Mouse (Mus musculus): ENCODE measurements at regions not wholly inside any gene's neighbourhood (a gene's known extent, or its start where the extent isn't known, plus 50 kb on each side); places are given as distances from the start of the nearest gene placed in this dataset.
A peak's percentile ranks its signal among the peaks of the same experiment; 100 is the strongest.

DNA sequence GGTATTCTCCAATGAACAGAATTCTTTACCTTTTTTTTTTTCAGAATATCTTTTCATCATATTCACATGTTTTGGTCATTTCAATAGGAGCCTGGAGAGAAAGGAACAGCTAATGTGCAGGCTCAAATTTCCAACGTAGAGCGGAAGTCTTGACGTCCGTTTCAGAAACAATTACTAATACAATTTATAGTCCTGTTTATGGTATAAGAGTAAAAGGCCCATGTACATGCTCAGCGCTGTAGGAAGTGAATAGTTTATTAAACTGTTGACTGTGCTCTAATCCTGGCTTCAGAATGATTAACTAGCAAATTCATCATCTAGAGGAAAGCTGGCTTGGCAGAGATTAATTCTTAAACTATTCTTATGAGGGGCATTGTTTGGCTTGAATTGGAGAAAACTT lies 142.1 kb downstream of the Pik3r1 start:
- DNase-seq (ENCODE audit: low spot score in 2 of 2), result no peak

DNA sequence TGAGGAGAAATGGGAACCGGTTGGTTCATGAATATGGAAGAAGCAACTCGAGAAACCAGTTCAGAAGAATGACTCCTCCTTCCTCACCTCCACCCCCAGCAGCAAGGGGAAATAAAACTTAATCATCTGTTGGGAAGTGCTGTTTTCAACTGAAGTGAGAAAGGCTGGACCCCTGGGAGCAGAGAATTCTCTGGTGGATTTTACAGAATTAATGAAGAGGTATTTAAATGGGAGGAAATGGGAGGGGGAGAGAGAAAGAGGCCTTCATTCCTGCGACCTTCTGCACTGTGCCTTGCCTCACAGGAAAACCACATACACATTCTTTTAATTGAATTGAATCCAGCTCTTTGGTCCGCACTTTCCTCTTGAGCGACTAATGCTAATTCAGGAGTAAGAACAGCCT lies 143.8 kb downstream of the Pik3r1 start:
- DNase-seq (ENCODE audit: low spot score in 2 of 2), result no peak

DNA sequence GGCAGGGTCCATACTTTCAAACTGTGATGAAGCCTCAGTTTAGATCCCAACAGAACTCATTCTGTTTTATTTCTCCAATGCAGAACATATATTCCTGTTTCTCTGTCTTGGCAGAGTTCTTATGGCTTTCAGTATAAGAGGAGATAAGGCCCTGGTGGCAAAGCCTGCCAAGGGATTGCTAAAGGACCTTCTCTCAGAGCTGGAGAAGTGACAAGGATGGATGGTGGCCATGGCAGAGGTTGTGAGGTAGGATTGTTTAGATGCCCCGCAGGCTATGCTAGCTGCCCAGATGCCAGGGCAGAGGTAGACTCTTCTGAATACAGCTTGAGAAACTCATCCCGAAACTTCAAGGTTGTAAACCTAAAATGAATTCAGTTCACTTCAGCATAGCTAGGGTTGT lies 145.4 kb downstream of the Pik3r1 start:
- DNase-seq (ENCODE audit: low spot score in 2 of 2), result no peak

DNA sequence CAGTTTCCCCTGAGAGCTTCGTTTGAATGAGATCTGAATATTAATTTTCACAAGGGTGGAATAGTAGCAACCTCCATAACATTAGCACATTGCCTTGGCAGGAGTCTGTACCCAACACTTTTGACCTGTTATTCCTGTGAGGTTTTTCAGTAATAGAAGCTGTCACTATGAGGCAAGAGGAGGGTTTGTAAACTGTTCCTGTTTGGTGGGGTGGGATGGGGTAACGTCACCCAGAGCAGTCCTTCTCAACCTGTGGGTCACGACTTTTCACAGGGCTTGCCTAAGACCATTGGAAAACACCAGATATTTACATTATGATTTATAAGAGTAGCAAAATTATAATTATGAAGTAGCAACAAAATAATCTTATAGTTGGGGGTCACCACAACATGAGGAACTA lies 147.4 kb downstream of the Pik3r1 start:
- DNase-seq (ENCODE audit: low spot score in 2 of 2), result no peak

DNA sequence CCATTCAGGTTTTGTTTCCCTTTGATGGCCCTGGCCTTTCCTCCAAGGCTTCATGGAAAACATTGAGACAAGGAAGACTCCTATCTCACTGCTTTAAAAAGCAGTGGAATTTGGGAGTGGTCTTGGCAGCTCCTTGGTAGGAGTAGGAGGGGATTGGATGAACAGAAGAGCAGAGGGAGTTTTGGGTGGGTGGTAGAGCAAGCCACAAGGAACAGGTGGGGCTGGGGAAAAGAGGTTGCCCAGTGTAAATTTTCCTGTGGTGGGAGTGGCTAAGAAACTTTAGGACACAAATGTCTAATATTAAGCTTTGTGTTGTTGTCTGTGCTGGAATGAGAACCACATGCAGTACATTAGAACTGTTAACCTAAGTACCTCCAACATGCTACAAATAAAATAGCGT lies 148.9 kb downstream of the Pik3r1 start:
- DNase-seq (ENCODE audit: low spot score in 2 of 2), result no peak

DNA sequence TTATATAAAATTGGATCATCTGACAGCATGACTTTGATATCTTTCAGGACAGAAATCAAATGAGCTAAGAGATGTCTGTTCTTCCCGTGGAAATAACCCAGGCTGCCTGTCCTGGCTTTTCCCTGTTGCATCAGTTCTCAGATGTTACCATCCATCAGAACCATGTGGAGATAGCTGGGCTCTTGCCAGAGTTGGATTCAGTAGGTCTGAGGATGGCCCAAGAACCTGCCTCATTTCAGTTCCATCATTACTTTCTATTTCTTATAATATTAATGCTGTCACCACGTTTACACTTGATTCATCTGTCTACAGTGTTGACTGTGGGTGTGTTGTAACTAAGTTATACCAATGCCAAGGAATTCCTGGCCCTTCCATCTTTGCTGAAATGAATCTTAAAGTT lies 155.2 kb downstream of the Pik3r1 start:
- peak in 1 of 2 experiments; percentile 5 for DNase-seq (ENCODE audit: low spot score in 2 of 2)

- no peak for DNase-seq (ENCODE audit: low spot score in 2 of 2)
Observed at GRCm38 (mm10) chr13:101611725-101612124, 156.3 kb downstream of the Pik3r1 start.

DNA sequence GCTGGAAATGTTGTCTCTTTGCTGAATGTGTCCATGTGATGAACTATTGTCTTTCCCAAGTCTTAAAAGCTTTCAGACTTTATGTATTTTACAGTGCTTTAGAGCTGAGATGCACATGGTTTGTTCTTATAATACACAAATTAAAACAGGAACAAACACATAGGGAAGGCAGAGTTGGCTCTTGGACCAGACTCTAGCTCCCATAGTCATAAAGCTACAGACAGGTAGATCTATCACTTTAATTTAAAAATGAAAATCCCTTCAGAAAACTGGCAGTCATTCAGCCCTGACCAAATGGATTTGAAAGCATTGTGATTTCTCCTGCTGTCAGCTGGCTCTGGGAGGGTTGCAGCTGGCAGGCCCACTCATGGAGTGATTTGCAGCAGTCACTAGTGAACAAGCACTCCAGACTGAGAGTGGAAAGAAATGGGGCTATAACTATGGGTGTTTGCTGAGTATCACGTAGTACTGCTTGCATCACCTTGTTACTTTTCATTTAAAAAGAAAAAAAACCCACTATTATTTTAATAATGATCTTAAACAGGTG lies 161.8 kb downstream of the Pik3r1 start:
- no peak for DNase-seq (ENCODE audit: low spot score in 2 of 2)

DNA sequence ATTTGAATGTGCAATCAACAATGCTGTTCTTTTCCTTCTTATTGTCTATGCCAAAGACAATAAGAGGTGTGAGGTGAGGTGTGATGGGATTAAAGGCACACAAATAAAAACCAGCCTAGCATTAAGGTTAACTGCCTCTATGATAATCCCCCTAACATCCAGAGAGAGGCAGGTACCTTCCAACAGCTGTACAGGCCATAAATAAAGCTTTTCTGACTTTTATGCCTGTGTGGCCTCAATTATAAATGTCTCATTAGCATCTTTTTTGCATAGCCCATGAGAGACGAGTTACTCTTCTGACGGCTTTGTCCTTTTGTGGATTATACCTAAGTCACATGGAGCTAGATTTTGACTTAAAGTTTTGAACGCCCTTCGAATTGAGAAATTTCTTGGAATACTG lies 162.3 kb downstream of the Pik3r1 start:
- DNase-seq (ENCODE audit: low spot score in 2 of 2), result no peak

GRCm38 (mm10) chr13:101605051-101605450 lies 163.0 kb downstream of the Pik3r1 start:
- DNase-seq (ENCODE audit: low spot score in 2 of 2), result no peak

GRCm38 (mm10) chr13:101598126-101598485 lies 169.9 kb downstream of the Pik3r1 start:
- DNase-seq (ENCODE audit: low spot score in 2 of 2), result no peak

- DNase-seq (ENCODE audit: low spot score in 2 of 2), result no peak
Observed at GRCm38 (mm10) chr13:101597243-101598125, 170.5 kb downstream of the Pik3r1 start.

GRCm38 (mm10) chr13:101594511-101595175 lies 173.4 kb downstream of the Pik3r1 start:
- DNase-seq (ENCODE audit: low spot score in 2 of 2), result no peak

GRCm38 (mm10) chr13:101592355-101592754 lies 175.7 kb downstream of the Pik3r1 start:
- DNase-seq (ENCODE audit: low spot score in 2 of 2), result no peak

DNA sequence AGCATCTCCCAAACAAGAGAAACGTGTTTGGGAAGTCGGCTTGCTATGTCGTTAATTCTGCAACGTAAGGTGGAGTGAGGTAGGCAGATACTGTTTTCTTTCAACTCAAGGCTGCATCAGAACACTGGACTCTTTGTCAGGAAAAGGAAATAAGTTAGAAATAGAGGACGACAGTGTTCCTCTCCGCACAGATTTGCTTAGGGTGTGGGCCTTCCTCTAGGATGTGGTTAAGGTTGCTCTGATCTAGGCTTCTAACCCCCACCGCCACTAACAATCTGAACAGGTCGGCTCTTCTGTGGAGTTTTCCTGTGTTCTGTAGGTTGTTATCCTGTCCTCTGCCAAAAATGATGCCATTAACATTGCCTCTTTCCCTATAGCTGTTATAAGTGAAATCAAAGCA lies 179.1 kb downstream of the Pik3r1 start:
- no peak for DNase-seq (ENCODE audit: low spot score in 2 of 2)

DNA sequence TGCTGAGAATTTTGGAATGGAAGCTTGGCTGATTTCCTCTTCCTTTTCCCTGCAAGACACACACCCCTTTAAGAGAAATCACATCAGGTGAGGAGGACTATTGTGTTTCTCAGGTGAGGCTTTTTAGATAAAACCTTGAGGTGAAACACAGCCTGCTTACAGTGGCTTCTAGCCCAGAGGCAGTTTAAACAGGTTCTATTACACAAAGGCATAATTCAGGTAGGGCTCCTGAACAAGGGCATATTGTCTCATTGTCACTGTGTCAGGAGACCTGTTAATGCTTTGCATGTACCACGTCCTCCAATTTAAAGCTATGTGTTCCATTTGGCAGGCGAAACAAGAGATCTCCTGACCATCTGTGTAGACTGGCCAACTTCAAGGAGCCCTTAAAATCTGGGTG lies 181.2 kb downstream of the Pik3r1 start:
- no peak for DNase-seq (ENCODE audit: low spot score in 2 of 2)

DNA sequence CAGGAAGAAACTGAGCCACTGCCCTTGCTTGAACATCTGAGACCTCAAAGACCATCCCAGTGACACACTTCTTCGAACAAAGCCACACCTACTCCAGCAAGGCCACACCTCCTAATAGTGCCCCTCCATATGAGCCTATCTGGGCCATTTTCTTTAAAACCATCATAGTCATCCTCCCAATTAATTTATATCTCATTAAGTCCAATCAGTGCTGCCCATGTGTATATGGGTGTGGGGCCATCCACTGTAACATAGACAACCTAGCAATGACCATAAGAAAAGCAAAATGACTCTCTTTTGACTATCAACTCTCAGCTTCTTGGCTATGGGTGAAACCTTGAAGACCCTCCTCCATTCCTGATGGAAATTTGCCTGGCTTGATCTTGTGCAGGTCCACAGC lies 191.5 kb downstream of the Pik3r1 start:
- no peak for DNase-seq (ENCODE audit: low spot score in 2 of 2)

- DNase-seq (ENCODE audit: low spot score in 2 of 2), result no peak
Observed at GRCm38 (mm10) chr13:101572809-101573590, 195.0 kb downstream of the Pik3r1 start.

- DNase-seq (ENCODE audit: low spot score in 2 of 2), result no peak
Observed at GRCm38 (mm10) chr13:101572246-101572645, 195.8 kb downstream of the Pik3r1 start.

GRCm38 (mm10) chr13:101570034-101570433 lies 198.0 kb downstream of the Pik3r1 start:
- DNase-seq (ENCODE audit: low spot score in 2 of 2), result no peak

GRCm38 (mm10) chr13:101568985-101569631 lies 198.9 kb downstream of the Pik3r1 start:
- DNase-seq (ENCODE audit: low spot score in 2 of 2), result no peak
